Comparison of ENCODE assay signal across 9 mouse cellular contexts in the genomic region with DNA sequence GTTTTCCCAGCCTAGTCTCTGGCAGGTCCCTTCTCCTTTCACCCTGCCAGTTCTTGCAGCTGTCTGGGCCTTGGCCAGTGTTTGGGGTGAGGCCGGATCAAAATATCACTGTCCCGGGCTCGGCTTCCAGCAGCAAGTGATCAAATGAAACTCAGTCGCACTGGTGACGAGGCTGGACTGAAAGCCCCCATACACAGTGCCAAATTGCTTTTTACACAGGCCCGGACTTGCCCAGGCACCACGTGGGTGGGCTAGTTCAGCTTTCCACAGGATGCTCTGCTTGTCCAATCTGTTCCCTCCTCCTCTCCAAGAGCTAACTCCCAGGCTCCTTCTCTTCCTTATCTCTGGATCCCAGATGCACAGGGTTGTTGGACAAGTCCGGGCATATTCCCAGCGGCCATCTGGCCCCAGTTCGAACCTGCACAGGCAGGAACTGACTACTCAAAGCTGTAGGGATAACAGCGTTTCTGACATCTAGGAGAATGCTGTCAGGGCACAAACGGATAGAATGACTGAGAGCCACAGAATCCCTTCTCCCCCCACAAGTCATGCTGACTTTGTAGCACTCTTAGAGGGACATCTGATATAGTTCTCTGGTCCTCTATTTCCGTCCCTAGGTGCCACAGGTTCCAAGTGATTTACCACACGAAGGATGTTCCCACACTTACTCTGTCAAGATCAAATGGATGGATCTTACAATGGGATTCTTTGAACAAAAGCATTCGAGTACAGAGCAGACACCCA. TPM values are rescaled to one million over a fixed set of nuclear protein-coding genes. Genes with fewer than 3 reads are reported as not detected.
DNase-seq lines count a peak whose midpoint lies in the region; ATAC-seq and TF ChIP-seq lines count a peak whose summit lies in the region.
"Had no signal": no experiment of that assay in that cellular context is flagged by ENCODE, and none has a peak within 500 bp of the region (broad histone marks: within the 10 kb centered on the region; RNA-seq: fewer than 3 reads in every experiment).

No protein-coding gene starts in this region.

- peak; percentile 49; the same call in 1 of the 2 replicates for TF ChIP-seq EP300 in heart, adult 2 months (IDR thresholded peaks at IDR 0.05; ENCODE audit: insufficient read depth, low read depth, low read length)

- H3K79me2 ChIP-seq in heart, adult 2 months (replicated peaks; ENCODE audit: control insufficient read depth, insufficient read depth, low read length): no peaks in the 10 kb centered on the region

- DNase-seq in cerebellum, postnatal 36 days: peak; percentile 0 to 2
- no peak for DNase-seq in cerebellum, adult 9-11 months
- DNase-seq in embryonic facial prominence, embryonic 10.5 days (ENCODE audit: low spot score): peak; percentile 61
- DNase-seq in heart, adult 2 months: peak; percentile 83 to 88
- DNase-seq in kidney, adult 18-20 months: peak; percentile 9
- DNase-seq in retina, embryonic 14.5 days (ENCODE audit: low spot score): peak; percentile 16
- no peak for DNase-seq in frontal cortex, adult 2 months (ENCODE audit: extremely low spot score in 1 of 2, low spot score in 1 of 2)

- peaks cover 7% of the 10 kb centered on the region; the same call in 1 of the 2 replicates for H3K27me3 ChIP-seq in embryonic facial prominence, embryonic 10.5 days (replicated peaks; ENCODE audit: low read depth, poor library complexity, severe bottlenecking)
- no peaks in the 10 kb centered on the region for H3K27me3 ChIP-seq in heart, adult 2 months (ENCODE audit: control insufficient read depth, insufficient read depth, low read length)
- no peaks in the 10 kb centered on the region for H3K27me3 ChIP-seq in lung, embryonic 15.5 days
- H3K27me3 ChIP-seq: CH12.LX had no signal

- peak; percentile 95 for ATAC-seq in lung, embryonic 15.5 days (ENCODE audit: borderline replicate concordance, extremely low read depth, low FRiP score, low TSS enrichment)

- peak overlapping the region; percentile 48 for H3K4me3 ChIP-seq in embryonic facial prominence, embryonic 10.5 days
- peak overlapping the region; percentile 43 for H3K4me3 ChIP-seq in heart, adult 2 months
- peak overlapping the region; percentile 15; the same call in 1 of the 2 replicates for H3K4me3 ChIP-seq in lung, embryonic 15.5 days

- no peaks in the 10 kb centered on the region for H3K9me3 ChIP-seq in embryonic facial prominence, embryonic 10.5 days
- no peaks in the 10 kb centered on the region for H3K9me3 ChIP-seq in lung, embryonic 15.5 days

- WGBS in embryonic facial prominence, embryonic 10.5 days: 27% methylated on average over 15 of the region's 15 CpGs
- 21% methylated on average over 15 of the region's 15 CpGs for WGBS in heart, adult 2 months
- whole genome bisulfite sequencing in lung, embryonic 15.5 days: 22% methylated on average over 15 of the region's 15 CpGs

- no peak for TF ChIP-seq POLR2A in heart, adult 2 months (IDR thresholded peaks at IDR 0.05; ENCODE audit: insufficient read depth, low read depth, low read length)

- intact Hi-C loops in heart, adult 2 months (cut with DNase I): loop anchor here (1.0 kb wide), 1 partner anchor 55 kb away; no protein-coding TSS in a partner anchor

- peak overlapping the region; percentile 64 for H3K9ac ChIP-seq in heart, adult 2 months (ENCODE audit: low read depth, low read length)
- no peak overlapping the region for H3K9ac ChIP-seq in lung, embryonic 15.5 days

- peaks cover 7% of the 10 kb centered on the region; the same call in 1 of the 2 replicates for H3K4me1 ChIP-seq in embryonic facial prominence, embryonic 10.5 days
- H3K4me1 ChIP-seq in heart, adult 2 months (ENCODE audit: control insufficient read depth, insufficient read depth, low read length): peaks cover 1% of the 10 kb centered on the region; the same call in 1 of the 2 replicates
- no peaks in the 10 kb centered on the region for H3K4me1 ChIP-seq in lung, embryonic 15.5 days

- no peak for TF ChIP-seq CTCF in heart, adult 2 months (IDR thresholded peaks at IDR 0.05)

- H3K27ac ChIP-seq in embryonic facial prominence, embryonic 10.5 days (replicated peaks): no peak overlapping the region; the same call in 1 of the 2 replicates
- peak overlapping the region; percentile 56 for H3K27ac ChIP-seq in heart, adult 2 months
- no peak overlapping the region for H3K27ac ChIP-seq in lung, embryonic 15.5 days

- no peaks in the 10 kb centered on the region for H3K36me3 ChIP-seq in embryonic facial prominence, embryonic 10.5 days (replicated peaks)
- H3K36me3 ChIP-seq in heart, adult 2 months (ENCODE audit: control insufficient read depth, insufficient read depth, low read length): no peaks in the 10 kb centered on the region
- no peaks in the 10 kb centered on the region for H3K36me3 ChIP-seq in lung, embryonic 15.5 days

- H3K4me2 ChIP-seq in lung, embryonic 15.5 days: peak overlapping the region; percentile 36

RNA-seq across cellular contexts. Expression of gene Eda2r, which starts 0.5 kb away (rescaled TPM):
- 1.8 and 2.0 TPM in 2 replicates for polyA plus RNA-seq in embryonic facial prominence, embryonic 10.5 days (2016; fragmentation: Nextera tagmentation; extraction: Ambion mirVana)
- total RNA-seq in heart, adult 2 months (2021): 1 to 10 TPM; 2.0 to 2.8 TPM
- polyA plus RNA-seq in heart, adult 2 months (2012; rRNA removed): 0.78 and 2.6 TPM in 2 replicates
- polyA plus RNA-seq in lung, embryonic 15.5 days (2015; fragmentation: Nextera tagmentation; extraction: Ambion mirVana): 0.98 and 1.2 TPM in 2 replicates
- polyA plus RNA-seq in frontal cortex, adult 2 months (2012; rRNA removed): 0.08 and 0.12 TPM in 2 replicates

Comparison
In these comparisons a context has a peak if more than half of its experiments do, and no peak if none do; other contexts are left out.
1. DNase-seq: peak in cerebellum, postnatal 36 days (2 of 2), embryonic facial prominence, embryonic 10.5 days (single experiment), heart, adult 2 months (2 of 2), kidney, adult 18-20 months (single experiment) and retina, embryonic 14.5 days (single experiment); none in cerebellum, adult 9-11 months (single experiment) and frontal cortex, adult 2 months (0 of 2).
2. Peak in every context shown above with its lines, with median percentiles within 50 percentile points of each other: H3K4me3 ChIP-seq.